8 mouse cellular contexts compared by ENCODE assay signal in the genomic region with DNA sequence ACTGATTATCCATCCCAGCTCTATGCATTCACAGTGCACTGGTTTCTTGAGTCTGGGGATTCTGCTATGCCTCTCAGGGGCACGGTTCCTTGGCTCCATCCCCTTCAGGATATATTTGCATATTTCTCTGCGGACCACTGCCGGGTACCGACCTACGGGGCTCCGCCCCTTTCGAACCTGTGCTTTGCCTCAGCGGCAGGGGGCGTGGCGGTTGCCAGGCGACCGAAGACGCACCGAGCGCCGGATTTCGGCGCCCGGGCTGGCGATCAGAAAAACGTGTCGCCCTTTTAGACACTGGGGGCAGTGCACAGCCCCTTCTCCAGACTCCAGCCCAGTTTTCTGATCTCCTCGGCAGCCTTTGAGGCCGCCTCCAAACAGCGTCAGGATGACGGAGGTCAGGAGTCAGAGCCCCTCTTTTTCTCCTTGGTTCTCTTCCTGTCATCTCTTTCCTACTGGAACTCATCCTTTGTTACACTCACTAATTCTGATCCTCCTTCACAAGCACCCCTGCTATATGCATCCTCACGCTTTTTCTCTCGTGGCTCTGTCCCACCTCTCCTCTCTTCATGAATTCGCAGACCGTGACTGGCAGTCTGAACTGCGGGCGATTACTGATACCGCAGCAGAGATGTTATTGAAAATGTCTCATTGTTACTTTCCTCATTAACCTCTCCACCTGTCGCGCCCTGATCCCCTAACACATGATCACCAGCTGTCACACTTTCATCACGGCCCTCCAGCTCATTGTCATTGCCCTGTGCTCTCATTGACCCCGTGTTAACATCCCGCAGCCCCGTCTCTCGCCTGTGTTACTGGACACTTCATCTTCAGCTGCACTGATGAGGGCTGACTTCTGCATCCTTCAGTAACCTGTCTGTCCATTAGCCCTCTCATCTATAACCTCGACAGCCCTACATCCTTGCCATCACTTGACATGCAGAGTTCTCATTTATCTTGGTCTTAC. TPM values are rescaled to one million over a fixed set of nuclear protein-coding genes. Genes with fewer than 3 reads are reported as not detected.
A peak's percentile ranks its signal among the peaks of the same experiment; 100 is the strongest.
DNase-seq lines count a peak whose midpoint lies in the region; ATAC-seq lines count a peak whose summit lies in the region.

A gene (plus strand): TSS at position 233 of the 964 bp plus-strand sequence.

- H3K4me1 ChIP-seq in forebrain, embryonic 12.5 days = peaks cover 17% of the 10 kb centered on the region; the same call in 1 of the 2 replicates
- H3K4me1 ChIP-seq in hindbrain, embryonic 14.5 days (replicated peaks; ENCODE audit: control insufficient read depth, insufficient read depth, low read length) = no peaks in the 10 kb centered on the region
- H3K4me1 ChIP-seq in limb, embryonic 15.5 days = peaks cover 11% of the 10 kb centered on the region
- H3K4me1 ChIP-seq in midbrain, embryonic 15.5 days = peaks cover 12% of the 10 kb centered on the region

- H3K36me3 ChIP-seq in forebrain, embryonic 12.5 days (replicated peaks) = no peaks in the 10 kb centered on the region
- no peaks in the 10 kb centered on the region for H3K36me3 ChIP-seq in hindbrain, embryonic 14.5 days (replicated peaks; ENCODE audit: control insufficient read depth, insufficient read depth)
- H3K36me3 ChIP-seq in limb, embryonic 15.5 days = no peaks in the 10 kb centered on the region
- H3K36me3 ChIP-seq in midbrain, embryonic 15.5 days (replicated peaks) = no peaks in the 10 kb centered on the region

- peak; percentile 80 to 86 for DNase-seq in cerebellum, postnatal 14 days
- DNase-seq in cerebellum, adult 11-12 months = no peak
- DNase-seq in hindbrain, embryonic 14.5 days (ENCODE audit: low spot score) = peak; percentile 80
- DNase-seq in spleen, postnatal 14 days (ENCODE audit: low spot score in 2 of 2) = peak; percentile 47 to 63

- 4% methylated on average over 41 of the region's 41 CpGs for WGBS in forebrain, embryonic 12.5 days
- WGBS in hindbrain, embryonic 14.5 days = 2% methylated on average over 41 of the region's 41 CpGs
- 8% methylated on average over 41 of the region's 41 CpGs for WGBS in limb, embryonic 15.5 days
- 2% methylated on average over 41 of the region's 41 CpGs for WGBS in midbrain, embryonic 15.5 days

- H3K4me2 ChIP-seq in forebrain, embryonic 12.5 days = peak within 1 kb of the TSS; percentile 70
- H3K4me2 ChIP-seq in hindbrain, embryonic 14.5 days (replicated peaks) = peak within 1 kb of the TSS; percentile 69
- H3K4me2 ChIP-seq in limb, embryonic 15.5 days = peak within 1 kb of the TSS; percentile 88
- peak within 1 kb of the TSS; percentile 75 for H3K4me2 ChIP-seq in midbrain, embryonic 15.5 days

- no peaks in the 10 kb centered on the region for H3K9me3 ChIP-seq in forebrain, embryonic 12.5 days
- no peaks in the 10 kb centered on the region for H3K9me3 ChIP-seq in hindbrain, embryonic 14.5 days (ENCODE audit: control insufficient read depth, low read length)
- H3K9me3 ChIP-seq in limb, embryonic 15.5 days = no peaks in the 10 kb centered on the region
- no peaks in the 10 kb centered on the region for H3K9me3 ChIP-seq in midbrain, embryonic 15.5 days

- 0 out of 2 replicates have a peak within 1 kb of the TSS, but pooled peaks have one; percentile 2 for H3K27ac ChIP-seq in forebrain, embryonic 12.5 days
- peak within 1 kb of the TSS; percentile 65 for H3K27ac ChIP-seq in hindbrain, embryonic 14.5 days
- no peak within 1 kb of the TSS for H3K27ac ChIP-seq in limb, embryonic 15.5 days
- H3K27ac ChIP-seq in midbrain, embryonic 15.5 days = peak within 1 kb of the TSS; percentile 66

- H3K27me3 ChIP-seq in forebrain, embryonic 12.5 days = peaks cover 7% of the 10 kb centered on the region
- H3K27me3 ChIP-seq in hindbrain, embryonic 14.5 days (ENCODE audit: control insufficient read depth, insufficient read depth, low read length) = no peaks in the 10 kb centered on the region
- H3K27me3 ChIP-seq in limb, embryonic 15.5 days = peaks cover 11% of the 10 kb centered on the region
- H3K27me3 ChIP-seq in midbrain, embryonic 15.5 days (replicated peaks) = no peaks in the 10 kb centered on the region

- peak within 1 kb of the TSS; percentile 18 for H3K9ac ChIP-seq in forebrain, embryonic 12.5 days
- peak within 1 kb of the TSS; percentile 48 for H3K9ac ChIP-seq in hindbrain, embryonic 14.5 days
- H3K9ac ChIP-seq in limb, embryonic 15.5 days = no peak within 1 kb of the TSS
- peak within 1 kb of the TSS; percentile 35 for H3K9ac ChIP-seq in midbrain, embryonic 15.5 days

- peak; percentile 91 for ATAC-seq in activated CD4-positive, CD25-positive, alpha-beta regulatory T cell, adult 4 months
- peak; percentile 93 for ATAC-seq in forebrain, embryonic 12.5 days (ENCODE audit: low FRiP score)
- peak; percentile 90 for ATAC-seq in hindbrain, embryonic 14.5 days (ENCODE audit: low FRiP score)
- ATAC-seq in limb, embryonic 15.5 days (ENCODE audit: insufficient number of reproducible peaks, low FRiP score, low TSS enrichment, low read depth) = 0 out of 2 replicates have a peak, but pooled peaks have one; percentile 44
- ATAC-seq in midbrain, embryonic 15.5 days (replicated peaks) = peak; percentile 93

- H3K4me3 ChIP-seq in forebrain, embryonic 12.5 days (replicated peaks) = peak within 1 kb of the TSS; percentile 37
- peak within 1 kb of the TSS; percentile 36 for H3K4me3 ChIP-seq in hindbrain, embryonic 14.5 days (replicated peaks; ENCODE audit: low read length)
- peak within 1 kb of the TSS; percentile 40 for H3K4me3 ChIP-seq in limb, embryonic 15.5 days
- H3K4me3 ChIP-seq in midbrain, embryonic 15.5 days = peak within 1 kb of the TSS; percentile 42

RNA-seq across cellular contexts. Expression of the gene that starts here (rescaled TPM):
- under 1 TPM in 1 of 2 experiments, not detected in 1; 0.37 TPM for polyA plus RNA-seq in activated CD4-positive, CD25-positive, alpha-beta regulatory T cell, adult 4 months (2017; shearing (Covaris generic))
- 0.09 and 0.10 TPM in 2 replicates for polyA plus RNA-seq in forebrain, embryonic 12.5 days (2016; fragmentation: Nextera tagmentation; extraction: Ambion mirVana)
- polyA plus RNA-seq in hindbrain, embryonic 14.5 days (2014; fragmentation: Nextera tagmentation; extraction: Ambion mirVana) = 0.46 and 1.1 TPM in 2 replicates
- not detected in 2 replicates for polyA plus RNA-seq in limb, embryonic 15.5 days (2015; fragmentation: Nextera tagmentation; extraction: Ambion mirVana)
- 0.41 and 0.65 TPM in 2 replicates for polyA plus RNA-seq in midbrain, embryonic 15.5 days (2015; fragmentation: Nextera tagmentation; extraction: Ambion mirVana)

Comparison
In these comparisons a context has a peak if more than half of its experiments do, and no peak if none do; other contexts are left out.
1. Peak in ATAC-seq in activated CD4-positive, CD25-positive, alpha-beta regulatory T cell, adult 4 months; RNA of the gene not detected or under 1 TPM.
2. Peak in ATAC-seq, H3K4me3 ChIP-seq, H3K27ac ChIP-seq, H3K9ac ChIP-seq and H3K4me2 ChIP-seq in forebrain, embryonic 12.5 days; RNA of the gene not detected or under 1 TPM.
3. Peak in ATAC-seq, H3K4me3 ChIP-seq and H3K4me2 ChIP-seq in limb, embryonic 15.5 days; RNA of the gene not detected or under 1 TPM.
4. Peak in ATAC-seq, H3K4me3 ChIP-seq, H3K27ac ChIP-seq, H3K9ac ChIP-seq and H3K4me2 ChIP-seq in midbrain, embryonic 15.5 days; RNA of the gene not detected or under 1 TPM.